Mouse (Mus musculus) MN1 (cell line): ENCODE results near the gene Sema3c.
A peak's percentile ranks its signal among the peaks of the same experiment; 100 is the strongest.

Experiments used
- DNase-seq: peaks from one replicate; pipeline ENCODE4 v3.0.0-alpha.2; 2016; ENCODE audit warnings: low spot score

Gene Sema3c

DNA sequence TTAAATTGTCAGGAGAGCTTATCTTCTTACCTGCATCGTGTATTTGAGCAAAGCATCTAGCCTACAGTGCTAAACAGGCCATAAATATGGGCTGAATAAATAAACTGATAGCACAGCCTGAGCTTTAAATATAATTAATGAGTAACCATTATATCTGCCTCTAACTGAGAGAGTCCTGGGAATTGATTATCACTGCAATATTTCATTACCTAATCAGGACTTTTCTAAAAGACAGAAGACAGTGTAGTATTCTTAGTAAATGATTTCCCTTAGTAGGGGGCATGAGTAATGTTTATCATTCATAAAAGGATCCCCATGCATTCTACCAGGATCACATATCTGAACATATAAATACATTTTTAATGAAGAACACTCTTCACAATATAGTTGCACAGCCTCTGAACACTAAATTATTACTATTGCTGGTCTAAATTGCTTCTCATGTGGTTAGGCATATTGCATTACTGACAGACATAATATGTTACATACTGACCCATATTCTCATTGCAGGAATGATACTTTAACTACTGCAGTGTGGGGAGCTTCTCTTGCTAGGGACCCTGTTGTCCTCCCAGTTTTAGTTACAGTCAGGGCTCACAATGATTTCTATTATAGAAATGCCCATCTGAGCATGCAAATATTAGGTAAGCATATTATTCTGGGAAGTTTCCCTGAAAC is 74.9 kb downstream of the Sema3c start:
- no peak for DNase-seq

DNA sequence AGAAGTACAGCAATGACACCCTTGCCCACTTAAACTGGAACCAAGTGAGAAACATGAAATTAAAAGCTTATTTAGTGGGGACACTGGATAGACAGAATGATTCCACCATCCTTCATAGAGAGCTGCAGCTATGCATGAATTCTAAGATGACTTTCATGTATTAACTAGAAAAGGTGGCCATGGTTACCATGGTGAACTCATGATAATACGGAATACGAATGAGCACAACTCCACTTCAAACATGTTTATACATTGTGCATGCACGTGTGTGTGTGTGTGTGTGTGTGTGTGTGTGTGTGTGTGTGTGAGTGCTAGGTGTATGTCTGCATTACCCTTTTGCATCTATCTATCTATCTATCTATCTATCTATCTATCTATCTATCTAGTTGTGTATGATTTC is 87.1 kb downstream of the Sema3c start:
- DNase-seq: no peak

DNA sequence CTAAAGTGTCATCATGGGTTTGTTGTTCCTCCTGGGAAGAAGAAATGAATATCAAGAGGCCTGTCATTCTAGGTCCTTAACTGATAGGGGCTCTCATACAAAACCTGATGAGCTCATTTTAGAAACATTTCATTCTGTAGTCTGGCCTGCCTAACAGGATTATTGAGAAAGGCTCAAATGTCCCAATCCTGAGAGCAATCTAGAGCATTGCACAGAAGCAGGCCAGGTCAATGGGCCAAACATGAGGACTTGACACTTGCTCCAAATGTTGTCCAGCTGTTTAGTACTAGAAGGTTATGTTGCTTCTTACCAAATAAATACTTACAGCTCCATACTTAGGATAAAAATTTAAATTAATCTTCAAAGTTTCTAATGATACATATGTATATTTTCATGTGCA is 97.3 kb downstream of the Sema3c start:
- no peak for DNase-seq

DNA sequence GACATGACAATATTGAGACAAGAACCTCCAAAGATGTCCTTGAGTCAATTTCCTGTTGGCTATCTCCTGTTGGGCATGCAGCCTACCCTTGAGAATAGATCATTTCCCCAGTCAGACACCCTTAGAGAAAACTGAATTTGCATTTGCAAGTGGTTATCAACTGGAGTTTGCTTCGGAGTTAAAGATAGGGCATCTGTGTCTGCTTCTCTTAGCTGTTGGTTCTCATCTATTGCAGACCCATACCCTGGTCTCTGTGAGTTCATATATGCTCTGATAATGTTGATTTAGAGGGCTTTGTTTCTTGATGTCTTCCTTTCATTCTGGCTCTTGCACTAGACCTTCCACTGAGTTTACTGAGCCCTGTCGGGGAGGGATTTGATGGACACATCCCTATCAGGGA is 106.8 kb downstream of the Sema3c start:
- DNase-seq: no peak

DNA sequence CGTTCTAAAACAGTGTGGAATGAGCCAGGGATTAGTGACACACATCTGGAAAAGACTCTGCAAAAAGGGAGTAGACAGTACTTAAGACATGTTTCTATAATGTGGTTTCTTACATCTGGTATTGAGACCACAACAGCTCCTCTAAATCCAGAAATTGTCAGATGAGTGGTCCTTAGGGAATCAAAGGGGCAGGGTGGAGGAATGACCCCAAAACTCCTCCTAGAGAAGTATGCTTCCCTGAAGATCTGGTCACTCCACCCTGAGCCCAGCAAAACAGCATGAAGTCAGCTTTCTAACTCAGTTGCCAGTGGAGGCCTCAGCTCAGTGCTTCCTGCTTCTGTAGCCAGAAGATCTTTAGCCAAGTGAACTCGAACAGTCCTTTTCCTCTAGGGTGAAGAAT is 115.0 kb downstream of the Sema3c start:
- DNase-seq: no peak

DNA sequence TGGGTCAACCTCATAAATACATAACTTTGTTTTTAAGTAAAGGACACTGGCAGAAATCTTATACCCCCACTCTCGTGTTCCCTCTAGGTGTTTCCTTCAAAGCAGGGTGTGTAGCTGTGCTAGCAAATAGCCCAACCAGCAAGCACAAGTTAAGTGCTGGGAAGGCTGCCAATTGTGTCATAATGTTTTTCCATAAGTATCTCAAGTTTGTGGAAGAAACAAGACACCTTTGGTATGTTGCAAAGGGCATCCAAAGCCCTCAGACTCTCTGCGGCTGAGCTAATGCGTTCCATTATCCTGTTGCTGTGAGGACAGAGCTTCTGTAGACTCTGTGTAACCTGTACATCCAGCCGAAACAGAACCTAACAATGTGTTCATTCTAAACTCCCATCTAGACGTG is 115.5 kb downstream of the Sema3c start:
- no peak for DNase-seq

DNA sequence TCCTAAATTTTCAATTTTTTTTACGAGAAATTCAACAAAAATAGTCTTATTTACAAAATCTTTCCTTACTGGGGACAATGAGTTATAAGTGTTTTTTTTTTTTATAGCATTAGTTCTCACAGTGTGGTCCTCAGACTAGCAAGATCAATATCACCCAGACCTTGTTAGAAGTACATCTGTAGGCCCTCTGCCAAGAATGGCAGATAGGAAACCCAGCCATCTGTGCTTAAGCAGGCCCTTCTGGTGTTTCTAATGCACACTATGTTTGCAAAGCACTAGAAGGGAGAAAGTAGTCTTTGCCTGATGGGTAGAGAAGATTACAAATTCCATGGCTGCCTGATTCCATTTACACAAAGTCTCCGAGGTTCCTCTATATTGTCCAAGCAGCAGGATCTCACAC is 121.3 kb downstream of the Sema3c start:
- no peak for DNase-seq

DNA sequence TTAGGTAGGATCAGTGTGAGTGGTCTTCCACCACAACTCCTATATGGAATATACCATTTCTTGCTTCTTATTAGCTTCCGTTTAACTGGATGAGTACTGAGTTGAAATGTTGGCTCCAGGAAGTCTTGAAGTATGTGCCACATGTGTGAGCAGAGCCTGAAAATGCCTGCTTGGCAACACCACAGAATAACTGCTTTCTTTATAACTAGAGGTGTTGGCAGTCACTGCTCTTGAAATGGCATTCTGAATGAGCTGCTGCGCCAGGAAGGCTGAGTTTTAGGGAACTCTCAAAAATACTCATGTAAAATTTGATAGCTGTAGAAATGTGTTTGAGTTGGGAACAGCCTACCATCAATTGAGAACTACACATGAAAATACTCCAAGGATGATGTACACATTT is 124.8 kb downstream of the Sema3c start:
- no peak for DNase-seq

DNA sequence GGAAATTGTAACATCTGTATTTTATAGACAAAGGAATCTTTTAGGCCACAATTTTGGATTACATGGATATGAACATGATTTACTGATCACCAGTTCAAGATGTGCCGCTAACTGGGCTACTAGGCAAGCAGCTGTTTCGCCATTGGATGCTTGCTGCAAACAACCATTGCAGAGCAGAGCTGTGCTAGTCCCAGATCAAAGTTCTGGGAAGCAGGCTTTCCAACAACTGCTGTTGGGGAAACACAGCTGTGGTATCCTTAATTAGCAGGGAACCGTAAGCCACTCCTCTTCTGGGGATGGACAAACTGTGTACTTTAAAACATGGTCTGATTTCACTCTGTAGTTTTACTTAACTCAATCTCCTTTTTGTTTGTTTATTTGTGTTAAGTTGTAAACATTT is 130.1 kb downstream of the Sema3c start:
- no peak for DNase-seq

DNA sequence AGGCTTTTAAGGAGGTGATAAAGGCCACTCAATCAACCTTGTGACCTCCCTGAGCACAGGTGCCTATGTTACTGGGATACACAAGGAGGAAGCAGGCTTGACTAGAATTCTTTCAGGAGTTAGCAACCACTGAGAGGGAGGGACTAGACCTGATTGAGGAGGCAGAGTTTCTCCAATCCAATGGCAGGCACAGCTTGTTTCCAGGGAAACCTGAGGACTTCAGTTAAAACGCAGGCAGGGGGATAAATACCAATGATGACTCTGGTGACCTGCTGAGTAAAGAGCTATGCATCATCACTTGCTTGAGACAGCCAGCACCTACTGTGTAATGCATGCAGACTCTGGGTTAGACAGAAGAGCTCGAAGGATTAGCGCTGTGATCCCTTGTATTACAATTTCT is 133.0 kb downstream of the Sema3c start:
- DNase-seq: no peak

DNA sequence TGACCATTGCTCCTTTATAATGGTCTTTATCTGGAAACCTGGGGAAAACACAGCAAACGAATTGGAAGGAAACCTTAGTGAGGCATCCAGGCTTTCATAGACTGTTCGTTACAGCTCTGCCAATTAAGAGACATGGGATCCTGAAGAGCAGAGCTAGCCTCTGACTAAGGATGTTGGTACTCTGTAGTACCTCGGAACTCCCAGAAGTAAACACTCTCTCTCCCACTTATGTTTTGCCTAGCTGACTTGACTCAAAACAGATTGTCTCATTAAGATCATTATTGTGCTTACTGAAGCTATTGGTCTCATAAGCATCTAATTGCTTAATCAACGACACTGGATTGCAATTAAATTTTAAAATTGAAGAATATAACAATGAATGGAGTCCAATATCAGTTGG is 138.3 kb downstream of the Sema3c start:
- DNase-seq: no peak

DNA sequence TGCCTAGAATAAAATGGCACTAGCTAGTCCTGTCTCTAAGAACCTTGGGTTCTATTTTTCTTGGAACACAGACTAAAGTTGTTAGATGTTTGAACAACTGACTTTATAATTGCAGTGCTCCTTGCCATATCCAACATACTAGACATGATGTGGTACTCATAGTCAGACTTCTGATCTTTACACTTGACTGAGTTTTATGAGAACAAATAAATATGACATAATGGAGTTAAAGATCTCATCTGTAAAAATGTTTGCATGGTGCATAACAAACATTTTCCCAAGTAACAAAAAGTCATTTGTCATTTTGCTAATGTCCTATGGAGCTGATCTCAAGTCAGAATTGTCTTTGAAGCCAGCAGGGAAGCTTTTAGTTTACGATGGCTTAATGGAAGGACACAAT is 141.1 kb downstream of the Sema3c start:
- no peak for DNase-seq

DNA sequence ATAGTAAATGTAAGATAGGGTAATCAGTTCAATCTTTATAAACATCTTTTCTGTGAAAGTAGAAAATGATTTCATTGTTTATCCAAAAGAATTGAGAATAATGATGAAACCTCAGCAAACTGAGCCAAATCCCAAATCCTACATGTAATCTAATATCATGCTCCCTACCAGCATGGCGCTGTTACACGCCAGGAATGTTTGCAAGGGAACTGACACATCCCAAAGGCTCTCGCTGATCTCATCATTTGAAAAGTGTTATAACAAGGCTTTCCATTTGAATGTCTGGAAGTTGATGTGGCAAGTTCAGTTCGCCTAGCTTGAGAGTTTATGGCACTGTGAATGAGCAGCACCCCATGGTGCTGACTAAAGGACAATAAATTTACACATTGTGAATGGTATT is 145.9 kb downstream of the Sema3c start:
- DNase-seq: no peak

DNA sequence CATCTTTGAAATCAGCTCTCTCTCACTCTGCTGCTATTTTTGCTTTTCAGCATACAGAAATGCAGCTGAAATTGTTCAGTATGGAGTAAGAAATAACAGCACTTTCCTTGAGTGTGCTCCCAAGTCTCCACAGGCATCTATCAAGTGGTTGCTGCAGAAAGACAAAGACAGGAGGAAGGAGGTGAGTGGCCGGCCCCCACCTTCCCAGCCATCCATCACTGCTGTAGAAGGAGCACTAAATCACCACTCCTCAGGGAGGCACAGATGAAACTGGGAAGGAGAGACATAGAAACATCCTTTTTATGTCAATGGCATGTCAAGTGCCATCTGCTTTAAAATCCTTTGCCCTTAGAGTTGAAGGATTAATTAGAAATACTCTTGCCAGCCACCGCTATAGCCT is 149.9 kb downstream of the Sema3c start:
- DNase-seq: no peak

DNA sequence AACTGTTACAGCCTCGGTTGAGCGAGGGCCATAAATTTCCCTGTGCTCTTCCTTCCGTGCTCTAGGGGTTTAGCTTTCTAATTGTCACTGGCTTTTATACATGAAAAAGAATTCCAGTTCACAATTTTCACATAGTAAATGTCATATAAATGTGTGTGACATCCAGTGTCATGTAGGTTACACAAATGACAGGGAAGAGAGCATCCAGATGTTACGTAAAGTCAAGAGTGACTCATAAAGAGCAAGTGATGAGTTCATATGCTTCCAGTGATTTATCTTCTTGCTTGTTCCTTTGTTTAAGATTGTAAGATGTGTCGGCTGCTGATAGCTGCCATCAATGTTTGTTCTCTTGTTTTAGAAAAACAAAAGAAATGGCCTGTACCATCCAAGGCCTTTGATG is 154.0 kb downstream of the Sema3c start:
- no peak for DNase-seq

DNA sequence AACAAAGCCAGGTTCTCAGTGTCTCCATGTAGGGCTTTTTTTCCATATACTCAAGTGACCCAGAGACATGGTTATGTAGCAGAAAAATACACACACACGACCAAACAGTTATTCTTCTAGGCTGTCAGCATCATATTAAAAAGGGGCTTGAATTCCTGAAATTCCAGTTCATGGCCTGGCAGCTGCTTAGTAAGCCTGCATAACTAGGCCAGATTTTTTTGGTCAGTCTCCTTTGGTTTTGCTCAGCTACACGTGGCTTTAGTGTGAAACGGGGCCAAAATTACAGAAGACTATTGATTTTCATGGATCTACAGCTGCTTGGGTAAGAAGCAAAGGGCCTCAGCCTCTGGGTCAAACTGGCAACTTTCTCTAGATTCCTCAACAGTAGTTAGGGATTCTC is 165.7 kb downstream of the Sema3c start:
- DNase-seq: no peak

DNA sequence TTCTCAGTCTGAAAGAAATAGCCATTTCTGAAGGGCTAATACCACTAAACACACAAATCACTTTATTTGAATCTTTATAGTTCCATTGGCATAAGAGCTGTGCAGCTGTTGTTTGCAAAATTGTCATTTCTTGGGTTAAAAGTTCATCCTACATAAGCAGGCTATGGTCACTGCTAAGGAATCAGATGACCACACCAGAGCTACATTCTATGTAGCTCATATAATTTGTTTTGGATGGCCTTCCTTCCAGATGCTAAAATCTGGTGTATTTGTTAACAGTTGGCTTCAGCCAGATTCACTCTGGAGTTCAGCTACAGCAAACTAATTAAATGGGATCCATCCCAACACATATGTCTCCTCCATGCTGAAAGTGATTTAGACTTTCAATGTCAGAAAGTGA is 172.4 kb downstream of the Sema3c start:
- DNase-seq: no peak

DNA sequence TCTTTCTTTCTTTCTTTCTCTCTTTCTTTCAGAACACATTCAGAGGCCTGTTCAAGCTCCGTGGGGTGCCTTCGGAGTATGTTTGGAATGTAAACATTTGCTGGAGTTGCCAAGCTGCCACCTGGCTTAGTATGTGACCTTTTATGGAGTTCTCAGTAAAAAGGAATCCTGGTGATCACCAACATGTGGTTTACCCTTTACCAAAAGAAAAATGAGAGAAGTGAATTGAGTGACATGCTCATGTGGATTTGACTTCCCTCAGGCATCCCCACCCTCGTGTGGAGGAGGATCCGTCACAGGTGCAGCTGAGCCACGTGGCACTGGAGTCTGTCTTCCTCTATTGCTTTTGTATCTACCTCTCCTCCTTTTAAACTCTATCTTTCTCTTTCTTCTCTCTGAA is 173.1 kb downstream of the Sema3c start:
- no peak for DNase-seq

DNA sequence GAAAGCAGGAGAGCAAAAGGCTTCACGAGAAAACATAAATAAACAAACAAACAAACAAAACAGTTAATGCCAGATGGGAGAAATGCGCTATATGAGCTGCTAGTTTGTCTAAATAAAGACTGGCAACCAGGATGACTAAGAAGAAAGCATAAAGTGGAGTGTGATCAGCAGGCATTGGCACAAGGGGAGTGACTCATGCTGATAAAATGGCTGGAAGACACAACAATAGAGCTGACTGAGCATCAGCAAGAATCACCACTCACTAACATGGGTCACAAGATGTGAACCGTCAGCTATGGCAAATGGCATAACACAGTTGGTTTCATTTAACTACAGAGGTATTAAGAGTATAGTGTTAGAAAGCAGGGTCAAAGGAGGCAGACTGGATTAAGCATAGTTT is 174.2 kb downstream of the Sema3c start:
- no peak for DNase-seq

DNA sequence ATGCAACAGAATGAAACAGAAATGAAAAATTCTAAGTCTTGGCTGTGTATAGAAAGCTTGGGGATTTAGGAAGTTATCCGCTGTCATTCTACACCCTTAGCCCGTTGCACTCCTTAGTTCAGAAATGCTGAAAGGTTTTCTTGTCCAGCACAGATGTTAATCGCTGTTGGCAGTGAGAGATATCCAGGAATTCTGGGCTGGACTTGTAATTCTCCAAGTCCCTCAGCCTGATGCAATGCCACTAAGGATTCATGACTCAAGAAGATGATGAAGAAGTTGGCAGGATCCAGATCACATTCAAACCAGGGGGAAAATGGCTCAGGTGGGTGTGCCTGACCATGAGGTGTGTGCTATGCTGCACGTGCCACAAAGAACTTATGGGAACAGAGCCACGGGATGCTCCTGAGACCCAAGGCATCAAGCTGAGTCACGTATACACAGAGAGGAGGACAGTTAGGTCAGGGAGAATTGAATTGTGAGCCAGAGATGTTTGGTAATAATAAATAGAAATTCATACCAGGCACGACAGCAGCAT is 179.5 kb downstream of the Sema3c start:
- DNase-seq: no peak

DNA sequence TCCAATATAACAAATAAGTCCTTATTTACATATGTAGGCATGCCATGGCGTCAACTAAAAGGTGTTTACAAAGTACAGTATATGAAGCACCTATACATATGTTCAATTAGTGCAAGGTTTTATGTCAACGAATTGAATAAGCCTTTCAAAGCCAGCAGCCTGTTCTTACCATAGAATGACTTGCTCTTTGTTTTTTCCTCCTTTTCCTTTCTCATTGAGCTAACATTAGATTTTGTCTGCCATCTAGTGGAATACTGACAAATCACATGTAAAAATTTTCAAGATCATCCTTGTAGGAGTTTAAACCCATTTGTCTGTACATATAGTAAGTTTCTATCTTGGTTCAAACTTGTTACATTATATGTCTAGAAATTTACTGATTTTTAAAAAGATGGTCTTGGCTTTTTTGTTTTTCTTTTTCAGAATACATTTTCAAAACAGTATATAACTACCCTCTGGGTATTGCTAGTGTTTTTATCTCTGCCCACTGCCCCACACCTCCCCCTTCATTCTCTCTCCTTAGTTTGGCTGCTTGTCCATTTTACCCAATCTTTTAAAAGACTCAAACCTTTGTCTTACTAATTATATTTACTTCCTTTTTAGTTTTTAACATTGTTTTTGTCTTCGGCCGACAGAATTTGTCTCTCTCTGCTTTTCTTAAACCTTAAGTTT is 192.1 kb downstream of the Sema3c start:
- peak; percentile 56 for DNase-seq

DNA sequence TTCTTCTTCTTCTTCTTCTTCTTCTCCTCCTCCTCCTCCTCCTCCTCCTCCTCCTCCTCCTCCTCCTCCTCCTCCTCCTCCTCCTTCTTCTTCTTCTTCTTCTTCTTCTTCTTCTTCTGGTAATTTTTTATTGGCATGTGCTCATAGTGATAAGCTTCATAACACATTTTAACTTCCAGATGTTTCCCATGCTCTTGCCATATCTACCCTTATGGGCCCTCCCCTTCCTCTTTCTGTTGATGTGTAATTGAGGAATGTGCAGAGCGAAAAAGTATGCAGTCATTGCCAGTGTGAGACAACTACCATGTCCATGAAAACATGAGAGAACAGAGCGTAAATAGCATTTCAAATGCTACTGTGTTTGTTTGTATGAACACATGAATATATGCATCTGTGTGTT is 196.2 kb downstream of the Sema3c start:
- no peak for DNase-seq

DNA sequence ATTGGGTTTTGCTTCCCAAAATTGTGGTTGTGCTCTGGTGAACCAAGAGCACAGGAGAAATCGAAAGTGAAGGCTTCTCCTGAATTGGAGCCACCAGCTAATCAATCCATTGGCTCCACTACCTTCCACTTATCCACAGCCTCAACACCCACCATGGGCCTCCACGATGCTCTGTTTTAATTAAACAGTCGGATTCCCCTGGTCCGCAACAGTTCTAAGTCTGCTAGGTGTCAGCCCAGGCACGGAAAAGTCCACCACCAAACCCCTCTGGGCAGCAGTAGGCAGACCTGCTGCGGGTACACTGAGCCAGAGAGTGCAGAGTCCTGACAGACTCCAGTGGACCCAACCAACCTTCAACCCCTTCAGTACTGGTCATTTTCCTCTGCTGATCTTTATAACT is 202.5 kb downstream of the Sema3c start:
- DNase-seq: peak; percentile 45
